Mouse (Mus musculus): ENCODE measurements around the gene Chst13. TPM values are rescaled to one million over a fixed set of nuclear protein-coding genes. Genes with fewer than 3 reads are reported as not detected.

Chst13 gene
- polyA plus RNA-seq, 1 experiment = 0.28 TPM

- TF ChIP-seq POLR2A (IDR thresholded peaks at IDR 0.05; ENCODE audit: borderline replicate concordance, extremely low read depth, low read depth, low read length) = no peak
- no peak for TF ChIP-seq CTCF (IDR thresholded peaks at IDR 0.05; ENCODE audit: insufficient read depth, low read length)
- 55% methylated on average over 5 of the region's 5 CpGs for WGBS
- no peak for DNase-seq
- H3K4me1 ChIP-seq (ENCODE audit: control insufficient read depth, insufficient read depth, low read length) = peaks cover 2% of the 10 kb centered on the region; the same call in 1 of the 2 replicates
- H3K4me3 ChIP-seq (replicated peaks; ENCODE audit: extremely low read depth, low read depth, low read length) = no peak overlapping the region
Measured at GRCm38 (mm10) chr6:90358142-90358541, 33.2 kb upstream of the Chst13 start.

- TF ChIP-seq POLR2A (IDR thresholded peaks at IDR 0.05; ENCODE audit: borderline replicate concordance, extremely low read depth, low read depth, low read length) = no peak
- TF ChIP-seq CTCF (IDR thresholded peaks at IDR 0.05; ENCODE audit: insufficient read depth, low read length) = no peak
- DNase-seq = no peak
- Histone ChIP-seq H3K4me3 (replicated peaks; ENCODE audit: extremely low read depth, low read depth, low read length) (no peak overlapping the region), H3K4me1 (ENCODE audit: control insufficient read depth, insufficient read depth, low read length) (no peaks in the 10 kb centered on the region)
- 71% methylated on average over 2 of the region's 2 CpGs for WGBS
Measured at GRCm38 (mm10) chr6:90350011-90350410, 25.0 kb upstream of the Chst13 start.

- 48% methylated on average over 4 of the region's 4 CpGs for WGBS
Measured at GRCm38 (mm10) chr6:90348500-90348899, 23.5 kb upstream of the Chst13 start.

GRCm38 (mm10) chr6:90347183-90347582, 22.2 kb upstream of the Chst13 start:
- peak; percentile 23 for DNase-seq

More at GRCm38 (mm10) chr6:90348500-90348899, 23.5 kb upstream of the Chst13 start:
- Histone ChIP-seq H3K4me1 (ENCODE audit: control insufficient read depth, insufficient read depth, low read length) (no peaks in the 10 kb centered on the region), H3K4me3 (replicated peaks; ENCODE audit: extremely low read depth, low read depth, low read length) (no peak overlapping the region)
- no peak for DNase-seq
- no peak for TF ChIP-seq POLR2A (IDR thresholded peaks at IDR 0.05; ENCODE audit: borderline replicate concordance, extremely low read depth, low read depth, low read length)
- no peak for TF ChIP-seq CTCF (IDR thresholded peaks at IDR 0.05; ENCODE audit: insufficient read depth, low read length)

GRCm38 (mm10) chr6:90342343-90342742, 17.4 kb upstream of the Chst13 start:
- DNase-seq = no peak
- 65% methylated on average over 2 of the region's 2 CpGs for WGBS
- no peaks in the 10 kb centered on the region for H3K4me1 ChIP-seq (ENCODE audit: control insufficient read depth, insufficient read depth, low read length)
- no peak for TF ChIP-seq POLR2A (IDR thresholded peaks at IDR 0.05; ENCODE audit: borderline replicate concordance, extremely low read depth, low read depth, low read length)
- TF ChIP-seq CTCF (IDR thresholded peaks at IDR 0.05; ENCODE audit: insufficient read depth, low read length) = no peak
- no peak overlapping the region for H3K4me3 ChIP-seq (replicated peaks; ENCODE audit: extremely low read depth, low read depth, low read length)

More at GRCm38 (mm10) chr6:90347183-90347582, 22.2 kb upstream of the Chst13 start:
- WGBS = 59% methylated on average over 4 of the region's 4 CpGs
- TF ChIP-seq CTCF (IDR thresholded peaks at IDR 0.05; ENCODE audit: insufficient read depth, low read length) (no peak), POLR2A (IDR thresholded peaks at IDR 0.05; ENCODE audit: borderline replicate concordance, extremely low read depth, low read depth, low read length) (no peak)
- no peaks in the 10 kb centered on the region for H3K4me1 ChIP-seq (ENCODE audit: control insufficient read depth, insufficient read depth, low read length)
- no peak overlapping the region for H3K4me3 ChIP-seq (replicated peaks; ENCODE audit: extremely low read depth, low read depth, low read length)

- Histone ChIP-seq H3K4me1 (ENCODE audit: control insufficient read depth, insufficient read depth, low read length) (no peaks in the 10 kb centered on the region), H3K4me3 (replicated peaks; ENCODE audit: extremely low read depth, low read depth, low read length) (no peak overlapping the region)
- no peak for TF ChIP-seq CTCF (IDR thresholded peaks at IDR 0.05; ENCODE audit: insufficient read depth, low read length)
- TF ChIP-seq POLR2A (IDR thresholded peaks at IDR 0.05; ENCODE audit: borderline replicate concordance, extremely low read depth, low read depth, low read length) = no peak
- no peak for DNase-seq
- 58% methylated on average over 3 of the region's 3 CpGs for WGBS
Measured at GRCm38 (mm10) chr6:90334244-90334643, 9.3 kb upstream of the Chst13 start.

GRCm38 (mm10) chr6:90332561-90333425, 7.8 kb upstream of the Chst13 start, which contains the start of gene Uroc1:
Uroc1 (plus strand) TSS chr6:90333284.
- WGBS = 75% methylated on average over 7 of the region's 7 CpGs
- no peaks in the 10 kb centered on the region for H3K4me1 ChIP-seq (ENCODE audit: control insufficient read depth, insufficient read depth, low read length)
- DNase-seq = no peak

GRCm38 (mm10) chr6:90329953-90330352, 5.0 kb upstream of the Chst13 start:
- Histone ChIP-seq H3K4me1 (ENCODE audit: control insufficient read depth, insufficient read depth, low read length) (no peaks in the 10 kb centered on the region), H3K4me3 (replicated peaks; ENCODE audit: extremely low read depth, low read depth, low read length) (no peak overlapping the region)
- TF ChIP-seq POLR2A (IDR thresholded peaks at IDR 0.05; ENCODE audit: borderline replicate concordance, extremely low read depth, low read depth, low read length) = no peak
- TF ChIP-seq CTCF (IDR thresholded peaks at IDR 0.05; ENCODE audit: insufficient read depth, low read length) = no peak
- no peak for DNase-seq
- WGBS = 8% methylated on average over 1 of the region's 1 CpGs

More at GRCm38 (mm10) chr6:90332561-90333425, 7.8 kb upstream of the Chst13 start, which contains the start of gene Uroc1:
- H3K4me3 ChIP-seq (replicated peaks; ENCODE audit: extremely low read depth, low read depth, low read length) = no peak within 1 kb of the TSS
- TF ChIP-seq CTCF (IDR thresholded peaks at IDR 0.05; ENCODE audit: insufficient read depth, low read length) = no peak
- no peak for TF ChIP-seq POLR2A (IDR thresholded peaks at IDR 0.05; ENCODE audit: borderline replicate concordance, extremely low read depth, low read depth, low read length)

GRCm38 (mm10) chr6:90327670-90328069, 2.7 kb upstream of the Chst13 start:
- WGBS = 14% methylated on average over 6 of the region's 6 CpGs
- no peak for DNase-seq

More at GRCm38 (mm10) chr6:90327670-90328069, 2.7 kb upstream of the Chst13 start:
- H3K4me1 ChIP-seq (ENCODE audit: control insufficient read depth, insufficient read depth, low read length) = no peaks in the 10 kb centered on the region
- TF ChIP-seq CTCF (IDR thresholded peaks at IDR 0.05; ENCODE audit: insufficient read depth, low read length) = no peak
- no peak for TF ChIP-seq POLR2A (IDR thresholded peaks at IDR 0.05; ENCODE audit: borderline replicate concordance, extremely low read depth, low read depth, low read length)
- no peak overlapping the region for H3K4me3 ChIP-seq (replicated peaks; ENCODE audit: extremely low read depth, low read depth, low read length)
